In genomic region chr2:14204308-14204707, GRCm38 (mm10) we compare ENCODE assay signal across 20 mouse cellular contexts. TPM values are rescaled to one million over a fixed set of nuclear protein-coding genes. Genes with fewer than 3 reads are reported as not detected.
"Had no signal": no experiment of that assay in that cellular context is flagged by ENCODE, and none has a peak within 500 bp of the region (broad histone marks: within the 10 kb centered on the region; RNA-seq: fewer than 3 reads in every experiment).

No protein-coding gene starts in this region.

- H3K4me1 ChIP-seq: intestine, embryonic 15.5 days; limb, embryonic 10.5 days; limb, embryonic 13.5 days; liver, embryonic 13.5 days; midbrain, embryonic 10.5 days; midbrain, embryonic 13.5 days had no signal

- DNase-seq: kidney, adult 18-20 months; kidney, adult 9 months; kidney, postnatal 25 days; layer of hippocampus, adult 9-11 months; liver; liver, embryonic 13.5 days; thymus, adult 18-20 months; thymus, postnatal 14 days had no signal

- ATAC-seq: intestine, embryonic 15.5 days; midbrain, embryonic 13.5 days; midbrain, embryonic 16.5 days had no signal

- H3K4me3 ChIP-seq: intestine, embryonic 15.5 days; layer of hippocampus, adult 2 months; limb, embryonic 10.5 days; limb, embryonic 13.5 days; liver, embryonic 13.5 days; megakaryocyte, embryonic 14.5 days; midbrain, embryonic 10.5 days; midbrain, embryonic 13.5 days; myocyte had no signal

RNA-seq across cellular contexts. Expression of gene Tmem236, which starts 30.0 kb away (rescaled TPM):
- total RNA-seq: monocyte, adult 5-6 weeks had no signal
- polyA plus RNA-seq: limb, embryonic 10.5 days; liver, embryonic 13.5 days; midbrain, embryonic 13.5 days; neural tube, embryonic 11.5 days; spleen, adult 2 months had no signal
